Mouse (Mus musculus) neural tube, embryonic 14.5 days (tissue): ENCODE results near the gene Olfr689. TPM values are rescaled to one million over a fixed set of nuclear protein-coding genes. Genes with fewer than 3 reads are reported as not detected.
"Not testable (repeated sequence)": the region's sequence is repeated elsewhere in the genome, so short reads cannot be mapped to it uniquely, and the experiment has no call there.

Source experiments
- ATAC-seq: fragments of 200-750 bp; cut with Nextera tagmentation; 2 replicates; pipeline ENCODE4 v1.8.0; 2017; ENCODE audit warnings: low read depth, mild to moderate bottlenecking, moderate TSS enrichment, moderate library complexity
- H3K27ac ChIP-seq: fragments of 300-500 bp; sonication (generic); 2 replicates; pipeline ENCODE4 v1.5.1; 2014; ENCODE audit warnings: low read depth, mild to moderate bottlenecking, control low read depth, low read length, moderate library complexity, mixed read lengths
- H3K27me3 ChIP-seq: fragments of 300-500 bp; sonication (generic); 2 replicates; pipeline ENCODE4 v1.6.1; 2014; ENCODE audit warnings: low read length; ENCODE audit not compliant: control insufficient read depth, insufficient read depth
- H3K36me3 ChIP-seq: fragments of 300-500 bp; sonication (generic); 2 replicates; pipeline ENCODE4 v1.6.1; 2014; ENCODE audit warnings: low read length, mixed read lengths; ENCODE audit not compliant: control insufficient read depth, insufficient read depth
- H3K4me1 ChIP-seq: fragments of 300-500 bp; sonication (generic); 2 replicates; pipeline ENCODE4 v1.6.1; 2014; ENCODE audit warnings: low read length; ENCODE audit not compliant: control insufficient read depth, insufficient read depth
- H3K4me2 ChIP-seq: fragments of 300-500 bp; sonication (generic); 2 replicates; pipeline ENCODE4 v1.6.1; 2014; ENCODE audit warnings: mild to moderate bottlenecking, low read depth, low read length, control low read depth
- H3K4me3 ChIP-seq: fragments of 300-500 bp; sonication (generic); 2 replicates; pipeline ENCODE4 v1.5.1; 2014; ENCODE audit warnings: low read depth, low read length, control low read depth, mixed read lengths
- H3K9ac ChIP-seq: fragments of 300-500 bp; sonication (generic); replicated peaks from 2 replicates; pipeline ENCODE4 v1.6.1; 2014; ENCODE audit warnings: low read depth, mild to moderate bottlenecking, control low read depth, low read length, mixed read lengths
- H3K9me3 ChIP-seq: fragments of 300-500 bp; sonication (generic); 2 replicates; pipeline ENCODE4 v1.6.1; 2016; ENCODE audit warnings: low read length; ENCODE audit not compliant: control insufficient read depth
- WGBS: fragments of 180-500 bp; shearing (Covaris S2); extraction: QIAGEN DNeasy Blood & Tissue Kit; methylation state at CpG from one replicate; pipeline ENCODE4 v1.1.7; 2014; 5-methylcytosine and 5-hydroxymethylcytosine counted together
- polyA plus RNA-seq: library from polyadenylated mRNA; unstranded; fragments of >200 nt; fragmentation: Nextera tagmentation; extraction: Ambion mirVana; gene quantifications from 2 replicates; pipeline ENCODE4 v1.2.1, GENCODE M21; 2014

Olfr689 gene
- polyA plus RNA-seq: not detected in 2 replicates

DNA sequence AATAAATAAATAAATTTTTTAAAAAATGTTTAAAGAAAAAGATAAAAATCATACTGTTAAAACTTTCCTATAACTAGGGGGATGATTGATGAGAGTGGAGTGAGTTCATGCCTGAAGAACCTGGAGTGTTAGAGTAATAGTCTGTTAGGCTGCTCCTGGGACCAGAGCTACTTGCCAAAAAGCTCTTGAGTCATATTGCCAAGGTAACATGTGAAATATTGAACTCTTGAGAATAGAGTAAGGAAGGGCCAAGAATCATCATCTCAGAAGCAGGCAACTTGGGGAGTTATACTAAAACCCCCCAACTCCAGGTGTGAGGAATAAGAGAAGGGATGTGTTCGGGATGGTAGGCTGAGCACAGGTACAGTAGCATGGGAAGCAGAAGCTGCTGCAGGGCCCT, at the start of gene Olfr689:
TSS of gene Olfr689 (plus strand) at position 301 of the 400 bp plus-strand sequence.
- Histone ChIP-seq H3K9me3 (no peaks in the 10 kb centered on the region), H3K9ac (no peak within 1 kb of the TSS), H3K4me1 (no peaks in the 10 kb centered on the region), H3K27me3 (no peaks in the 10 kb centered on the region), H3K27ac (no peak within 1 kb of the TSS), H3K36me3 (no peaks in the 10 kb centered on the region), H3K4me2 (no peak within 1 kb of the TSS), H3K4me3 (no peak within 1 kb of the TSS)
- ATAC-seq: no peak
- 82% methylated on average over 1 of the region's 1 CpGs for WGBS

DNA sequence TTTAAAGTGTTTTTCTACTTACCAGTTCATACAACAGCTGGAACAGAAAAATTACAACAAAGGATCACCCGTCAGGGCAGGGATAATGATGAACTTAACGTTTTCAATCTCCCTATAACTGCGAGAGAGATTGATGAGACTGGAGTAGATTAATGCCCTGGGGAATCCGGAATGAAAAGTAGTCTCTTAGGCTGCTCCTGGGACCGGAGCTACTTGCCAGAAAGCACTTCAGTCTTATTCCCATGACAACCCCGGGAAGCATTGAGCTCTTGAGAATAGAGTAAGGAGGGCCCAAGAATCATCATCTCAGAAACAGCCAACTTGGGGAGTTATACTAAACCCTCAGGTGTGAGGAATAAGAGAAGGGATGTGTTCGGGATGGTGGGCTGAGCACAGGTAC, 38.5 kb upstream of the Olfr689 start:
- WGBS: 70% methylated on average over 7 of the region's 7 CpGs

GRCm38 (mm10) chr7:105287795-105288194, 23.2 kb upstream of the Olfr689 start, which contains the start of gene Olfr688:
Olfr688 (plus strand) TSS chr7:105288095.
- Histone ChIP-seq H3K9ac (no peak within 1 kb of the TSS), H3K4me2 (no peak within 1 kb of the TSS), H3K9me3 (no peaks in the 10 kb centered on the region), H3K4me3 (no peak within 1 kb of the TSS), H3K36me3 (no peaks in the 10 kb centered on the region), H3K4me1 (no peaks in the 10 kb centered on the region), H3K27me3 (no peaks in the 10 kb centered on the region), H3K27ac (no peak within 1 kb of the TSS)
- no peak for ATAC-seq
- 82% methylated on average over 6 of the region's 6 CpGs for WGBS

More for the DNA sequence above, 38.5 kb upstream of the Olfr689 start:
- Histone ChIP-seq H3K9me3 (no peaks in the 10 kb centered on the region), H3K27ac (no peak overlapping the region), H3K36me3 (no peaks in the 10 kb centered on the region), H3K4me2 (no peak overlapping the region), H3K4me3 (no peak overlapping the region), H3K27me3 (no peaks in the 10 kb centered on the region), H3K4me1 (no peaks in the 10 kb centered on the region), H3K9ac (no peak overlapping the region)
- ATAC-seq: no peak

GRCm38 (mm10) chr7:105290051-105290450, 20.9 kb upstream of the Olfr689 start:
- H3K4me2 ChIP-seq: no peak overlapping the region
- no peak overlapping the region for H3K27ac ChIP-seq
- no peaks in the 10 kb centered on the region for H3K4me1 ChIP-seq
- no peaks in the 10 kb centered on the region for H3K27me3 ChIP-seq
- H3K9me3 ChIP-seq: no peaks in the 10 kb centered on the region
- H3K9ac ChIP-seq: no peak overlapping the region
- ATAC-seq: no peak
- no peaks in the 10 kb centered on the region for H3K36me3 ChIP-seq
- H3K4me3 ChIP-seq: no peak overlapping the region

- H3K4me1 ChIP-seq: no peaks in the 10 kb centered on the region
- H3K4me3 ChIP-seq: no peak overlapping the region
- H3K36me3 ChIP-seq: no peaks in the 10 kb centered on the region
- H3K9ac ChIP-seq: no peak overlapping the region
- no peaks in the 10 kb centered on the region for H3K27me3 ChIP-seq
- WGBS: 76% methylated on average over 2 of the region's 2 CpGs
- ATAC-seq: no peak
- H3K9me3 ChIP-seq: no peaks in the 10 kb centered on the region
- H3K27ac ChIP-seq: no peak overlapping the region
- no peak overlapping the region for H3K4me2 ChIP-seq
Observed at GRCm38 (mm10) chr7:105325302-105325701, 14.3 kb downstream of the Olfr689 start.

- no peak for ATAC-seq
- Histone ChIP-seq H3K27ac (no peak within 1 kb of the TSS), H3K36me3 (no peaks in the 10 kb centered on the region), H3K4me2 (no peak within 1 kb of the TSS), H3K27me3 (no peaks in the 10 kb centered on the region), H3K9ac (no peak within 1 kb of the TSS), H3K9me3 (no peaks in the 10 kb centered on the region), H3K4me1 (no peaks in the 10 kb centered on the region), H3K4me3 (no peak within 1 kb of the TSS)
- 76% methylated on average over 1 of the region's 1 CpGs for WGBS
Observed at GRCm38 (mm10) chr7:105334004-105334403, 23.0 kb downstream of the Olfr689 start, which contains the start of gene Olfr690. Olfr690 (minus strand) TSS chr7:105334104.

GRCm38 (mm10) chr7:105342170-105342569, 31.2 kb downstream of the Olfr689 start, which contains the start of gene Olfr691:
Olfr691 (minus strand) TSS chr7:105342270.
- ATAC-seq: no peak
- H3K4me3 ChIP-seq: no peak within 1 kb of the TSS
- H3K27me3 ChIP-seq: no peaks in the 10 kb centered on the region
- H3K9me3 ChIP-seq: no peaks in the 10 kb centered on the region
- no peak within 1 kb of the TSS for H3K9ac ChIP-seq
- 54% methylated on average over 1 of the region's 1 CpGs for WGBS
- no peaks in the 10 kb centered on the region for H3K4me1 ChIP-seq
- no peak within 1 kb of the TSS for H3K27ac ChIP-seq
- no peaks in the 10 kb centered on the region for H3K36me3 ChIP-seq
- H3K4me2 ChIP-seq: no peak within 1 kb of the TSS

- no peak overlapping the region for H3K9ac ChIP-seq
- H3K36me3 ChIP-seq: no peaks in the 10 kb centered on the region
- no peaks in the 10 kb centered on the region for H3K9me3 ChIP-seq
- 82% methylated on average over 2 of the region's 2 CpGs for WGBS
- no peaks in the 10 kb centered on the region for H3K27me3 ChIP-seq
- H3K27ac ChIP-seq: no peak overlapping the region
- H3K4me3 ChIP-seq: no peak overlapping the region
- ATAC-seq: no peak
- no peaks in the 10 kb centered on the region for H3K4me1 ChIP-seq
- no peak overlapping the region for H3K4me2 ChIP-seq
Observed at GRCm38 (mm10) chr7:105342752-105343151, 31.8 kb downstream of the Olfr689 start.

DNA sequence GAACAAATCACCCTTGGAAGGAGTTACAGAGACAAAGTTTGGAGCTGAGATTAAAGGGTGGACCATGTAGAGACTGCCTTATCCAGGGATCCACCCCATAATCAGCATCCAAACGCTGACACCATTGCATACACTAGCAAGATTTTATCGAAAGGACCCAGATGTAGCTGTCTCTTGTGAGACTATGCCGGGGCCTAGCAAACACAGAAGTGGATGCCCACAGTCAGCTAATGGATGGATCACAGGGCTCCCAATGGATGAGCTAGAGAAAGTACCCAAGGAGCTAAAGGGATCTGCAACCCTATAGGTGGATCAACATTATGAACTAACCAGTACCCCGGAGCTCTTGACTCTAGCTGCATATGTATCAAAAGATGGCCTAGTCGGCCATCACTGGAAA, 45.1 kb downstream of the Olfr689 start:
- not testable (repeated sequence) for H3K4me3 ChIP-seq, H3K27ac ChIP-seq, H3K27me3 ChIP-seq, H3K36me3 ChIP-seq, H3K9ac ChIP-seq, H3K4me2 ChIP-seq, ATAC-seq, H3K4me1 ChIP-seq, H3K9me3 ChIP-seq
- WGBS: no CpG with 5 or more reads among the region's 5 CpGs
